Mouse (Mus musculus) limb, embryonic 15.5 days (tissue): Measurements from ENCODE around the gene Ak8. TPM values are rescaled to one million over a fixed set of nuclear protein-coding genes. Genes with fewer than 3 reads are reported as not detected.

Source experiments
- ATAC-seq: fragments of 200-750 bp; cut with Nextera tagmentation; 2 replicates; pipeline ENCODE4 v1.8.0; 2017; ENCODE audit warnings: low read depth, moderate TSS enrichment; ENCODE audit not compliant: insufficient number of reproducible peaks, low FRiP score, low TSS enrichment
- H3K27ac ChIP-seq: fragments of 300-500 bp; sonication (generic); 2 replicates; pipeline ENCODE4 v1.5.1; 2015; ENCODE audit warnings: moderate library complexity, mild to moderate bottlenecking, inconsistent platforms
- H3K27me3 ChIP-seq: fragments of 300-500 bp; sonication (generic); 2 replicates; pipeline ENCODE4 v1.6.1; 2015; ENCODE audit warnings: inconsistent platforms
- H3K36me3 ChIP-seq: fragments of 300-500 bp; sonication (generic); 2 replicates; pipeline ENCODE4 v1.6.1; 2015; ENCODE audit warnings: inconsistent platforms
- H3K4me1 ChIP-seq: fragments of 300-500 bp; sonication (generic); 2 replicates; pipeline ENCODE4 v1.6.1; 2015; ENCODE audit warnings: inconsistent platforms
- H3K4me2 ChIP-seq: fragments of 300-500 bp; sonication (generic); 2 replicates; pipeline ENCODE4 v1.6.1; 2015; ENCODE audit warnings: mild to moderate bottlenecking, inconsistent platforms
- H3K4me3 ChIP-seq: fragments of 300-500 bp; sonication (generic); 2 replicates; pipeline ENCODE4 v1.5.1; 2015; ENCODE audit warnings: mild to moderate bottlenecking, inconsistent platforms
- H3K9ac ChIP-seq: fragments of 300-500 bp; sonication (generic); 2 replicates; pipeline ENCODE4 v1.6.1; 2015; ENCODE audit warnings: inconsistent platforms
- H3K9me3 ChIP-seq: fragments of 300-500 bp; sonication (generic); 2 replicates; pipeline ENCODE4 v1.6.1; 2016; ENCODE audit warnings: inconsistent platforms
- WGBS: fragments of 180-500 bp; shearing (Covaris S2); methylation state at CpG from one replicate; pipeline ENCODE4 v1.1.7; 2015; 5-methylcytosine and 5-hydroxymethylcytosine counted together
- polyA plus RNA-seq: library from polyadenylated mRNA; unstranded; fragments of >200 nt; fragmentation: Nextera tagmentation; extraction: Ambion mirVana; gene quantifications from 2 replicates; pipeline ENCODE4 v1.2.1, GENCODE M21; 2015

Gene Ak8
- polyA plus RNA-seq, 1 experiment from 2014 or later: 0.58 TPM

DNA sequence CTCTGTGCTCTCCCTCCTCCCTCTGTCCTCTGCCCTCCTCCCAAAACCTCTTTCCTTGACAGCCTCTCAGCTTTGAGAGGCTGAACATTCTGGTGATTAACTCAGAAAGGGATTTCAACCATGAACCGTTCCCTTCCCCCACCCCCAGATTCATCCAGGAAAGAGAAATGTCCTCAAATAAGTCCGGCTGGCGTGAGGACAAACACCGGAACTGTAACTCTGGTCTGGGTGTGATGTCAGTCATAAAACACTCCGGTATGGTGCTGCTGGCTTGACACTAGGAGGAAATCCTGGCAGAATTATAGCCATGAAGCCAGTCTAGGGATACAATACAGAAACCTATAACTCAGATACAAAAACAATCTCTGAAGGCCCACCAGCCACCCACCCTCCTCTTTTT is 70.7 kb downstream of the Ak8 start:
- Histone ChIP-seq H3K9me3 (no peaks in the 10 kb centered on the region), H3K4me3 (no peak overlapping the region), H3K4me2 (no peak overlapping the region), H3K36me3 (no peaks in the 10 kb centered on the region), H3K27ac (no peak overlapping the region), H3K4me1 (0 out of 2 replicates have a peak, but pooled peaks cover 5% of the 10 kb centered on the region), H3K9ac (no peak overlapping the region), H3K27me3 (peaks cover 3% of the 10 kb centered on the region; the same call in 1 of the 2 replicates)
- ATAC-seq: no peak
- 20% methylated on average over 5 of the region's 5 CpGs for WGBS

DNA sequence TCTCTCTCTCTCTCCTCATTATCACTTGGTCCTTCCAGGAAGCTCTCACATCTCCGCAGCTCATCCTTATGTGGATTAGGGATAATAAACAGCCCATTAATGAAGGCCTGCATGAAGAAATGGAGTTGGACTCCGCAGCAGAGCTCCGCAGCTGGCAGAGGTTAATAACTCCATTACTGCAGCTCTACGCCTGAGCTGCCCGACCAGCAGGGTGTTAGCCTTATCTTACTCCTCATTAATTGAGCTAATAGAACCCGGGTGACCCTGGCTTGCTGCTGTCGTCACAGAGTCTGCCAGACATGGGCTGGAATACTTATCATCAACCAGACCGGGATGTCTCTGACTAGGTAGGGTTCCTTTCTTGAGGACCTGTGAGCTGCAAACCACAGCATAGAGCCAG is 74.1 kb downstream of the Ak8 start:
- Histone ChIP-seq H3K27me3 (peaks cover 3% of the 10 kb centered on the region; the same call in 1 of the 2 replicates), H3K4me3 (no peak overlapping the region), H3K4me2 (no peak overlapping the region), H3K9me3 (no peaks in the 10 kb centered on the region), H3K27ac (no peak overlapping the region), H3K9ac (no peak overlapping the region), H3K36me3 (no peaks in the 10 kb centered on the region), H3K4me1 (peaks cover 9% of the 10 kb centered on the region; the same call in 1 of the 2 replicates)
- WGBS: 36% methylated on average over 8 of the region's 8 CpGs
- ATAC-seq: no peak

DNA sequence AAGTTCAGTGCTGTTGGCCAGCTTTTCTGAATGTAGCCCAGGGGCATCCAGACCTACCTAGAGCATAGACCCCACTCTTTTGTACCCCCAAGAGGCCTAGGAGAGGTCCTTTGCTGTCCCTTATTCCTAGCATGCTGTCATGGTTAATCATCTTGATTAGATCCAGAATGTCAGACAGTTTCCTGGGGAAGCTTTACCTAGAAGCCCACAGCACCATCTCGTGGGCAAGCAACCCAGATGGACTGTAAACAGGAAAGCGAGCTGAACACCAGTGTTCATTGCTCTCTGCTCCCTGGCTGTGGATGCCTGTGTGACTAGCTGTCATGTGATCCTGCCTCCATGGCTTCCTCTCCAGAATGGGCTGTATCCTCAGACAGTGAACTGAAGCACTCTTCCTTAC is 76.8 kb downstream of the Ak8 start:
- 38% methylated on average over 2 of the region's 2 CpGs for WGBS
- ATAC-seq: no peak
- H3K27ac ChIP-seq: no peak overlapping the region
- H3K36me3 ChIP-seq: no peaks in the 10 kb centered on the region
- peaks cover 5% of the 10 kb centered on the region; the same call in 1 of the 2 replicates for H3K4me1 ChIP-seq
- H3K4me2 ChIP-seq: no peak overlapping the region
- H3K9me3 ChIP-seq: no peaks in the 10 kb centered on the region
- H3K9ac ChIP-seq: no peak overlapping the region
- H3K27me3 ChIP-seq: no peaks in the 10 kb centered on the region; the same call in 1 of the 2 replicates
- no peak overlapping the region for H3K4me3 ChIP-seq

DNA sequence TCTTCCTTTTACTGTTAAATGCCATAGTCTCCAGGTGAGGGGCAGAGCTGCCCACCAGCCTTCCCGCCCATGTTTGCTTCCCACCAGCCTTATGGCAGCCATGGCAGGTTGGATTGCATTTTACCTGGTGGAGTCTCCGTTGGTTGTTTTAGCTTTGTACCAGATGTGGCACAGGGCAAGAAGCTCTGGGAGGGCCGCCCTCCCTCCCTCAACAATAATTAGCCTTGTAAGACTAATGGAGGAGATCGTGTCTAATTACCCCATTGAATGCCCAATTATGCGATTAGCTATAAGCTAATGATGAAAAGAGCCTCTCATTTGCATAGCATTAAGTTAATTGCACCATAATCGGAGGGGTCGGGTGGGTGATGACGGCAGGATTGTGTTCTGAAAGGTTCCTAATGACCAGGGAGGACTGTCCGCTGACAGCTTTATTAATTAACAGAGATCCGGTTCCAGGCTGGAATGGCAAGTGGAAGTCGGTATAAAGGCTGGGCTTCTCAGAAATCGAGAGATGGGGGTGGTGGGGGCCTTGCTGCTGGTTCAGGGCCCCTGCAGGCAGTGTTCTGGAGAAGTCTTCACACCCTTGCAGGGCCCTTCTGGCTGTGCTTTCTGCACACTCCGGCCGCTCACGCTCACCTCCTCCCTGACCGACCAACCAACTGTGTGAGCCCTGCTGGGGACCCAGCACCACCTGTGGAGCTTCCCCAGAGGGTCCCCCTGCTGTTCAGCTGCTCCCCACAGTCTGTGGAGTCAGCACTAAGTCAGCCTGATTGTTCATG is 80.2 kb downstream of the Ak8 start:
- Histone ChIP-seq H3K4me1 (peaks cover 5% of the 10 kb centered on the region; the same call in 1 of the 2 replicates), H3K9me3 (no peaks in the 10 kb centered on the region), H3K27ac (no peak overlapping the region), H3K4me3 (no peak overlapping the region), H3K4me2 (no peak overlapping the region), H3K36me3 (no peaks in the 10 kb centered on the region), H3K27me3 (no peaks in the 10 kb centered on the region; the same call in 1 of the 2 replicates), H3K9ac (no peak overlapping the region)
- WGBS: 48% methylated on average over 16 of the region's 16 CpGs
- ATAC-seq: no peak

DNA sequence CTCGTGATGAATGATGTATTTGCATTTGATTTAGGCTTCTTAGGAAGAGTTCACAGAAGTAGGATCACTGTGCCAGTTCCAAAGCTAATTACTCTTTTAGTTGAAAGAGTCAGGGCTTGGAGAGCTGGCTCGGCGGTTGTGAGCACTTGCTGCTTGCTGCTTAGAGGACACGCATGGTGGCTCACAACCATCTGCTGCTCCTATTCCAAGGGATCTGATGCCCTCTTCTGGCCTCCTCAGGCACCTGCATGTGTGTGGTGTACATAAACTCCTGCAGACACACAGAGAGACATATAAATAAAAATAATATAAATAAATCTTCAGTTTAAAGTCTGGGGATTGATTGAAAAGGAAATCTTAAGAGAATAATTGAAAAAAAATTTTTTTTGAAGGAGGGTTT is 81.3 kb downstream of the Ak8 start:
- H3K9me3 ChIP-seq: no peaks in the 10 kb centered on the region
- no peak overlapping the region for H3K4me3 ChIP-seq
- H3K9ac ChIP-seq: no peak overlapping the region
- no peaks in the 10 kb centered on the region; the same call in 1 of the 2 replicates for H3K27me3 ChIP-seq
- 91% methylated on average over 4 of the region's 4 CpGs for WGBS
- no peak for ATAC-seq
- no peaks in the 10 kb centered on the region for H3K36me3 ChIP-seq
- H3K4me1 ChIP-seq: peaks cover 5% of the 10 kb centered on the region; the same call in 1 of the 2 replicates
- H3K4me2 ChIP-seq: no peak overlapping the region
- H3K27ac ChIP-seq: no peak overlapping the region

DNA sequence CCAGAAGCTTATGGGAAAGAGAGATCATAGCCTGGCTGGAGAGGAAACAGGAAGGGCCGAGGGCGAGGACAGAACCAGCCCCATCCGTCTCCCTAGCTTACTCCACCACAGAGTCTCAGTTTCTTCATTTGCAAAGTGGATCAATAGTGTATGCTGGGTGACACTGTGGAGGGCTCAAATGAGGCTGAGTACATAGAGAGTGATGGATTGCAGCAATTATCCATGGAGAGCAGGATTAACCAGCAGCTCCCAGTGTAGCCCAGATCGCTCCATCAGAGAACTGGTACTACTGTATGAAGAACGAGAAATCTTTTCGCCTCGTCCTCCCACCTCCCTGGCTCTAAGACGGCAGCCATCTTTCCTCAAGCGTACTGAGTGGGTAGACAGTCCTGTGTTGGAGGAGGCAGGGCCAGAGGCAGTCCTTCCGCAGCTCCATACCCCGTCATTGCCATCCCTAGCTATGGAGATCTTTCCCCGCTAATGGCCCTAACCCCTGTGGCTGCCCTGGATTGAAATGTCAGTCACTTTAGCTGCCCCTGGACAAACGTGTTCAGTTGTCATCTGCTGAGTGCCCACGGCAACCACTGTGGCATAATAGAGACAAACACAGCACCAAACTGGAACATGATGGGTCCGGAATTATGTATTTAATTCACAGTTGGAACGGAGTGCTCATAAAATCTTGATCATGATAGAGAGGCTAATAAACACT is 86.5 kb downstream of the Ak8 start:
- H3K27ac ChIP-seq: no peak overlapping the region
- no peaks in the 10 kb centered on the region for H3K4me1 ChIP-seq
- no peak overlapping the region for H3K4me2 ChIP-seq
- no peak overlapping the region for H3K4me3 ChIP-seq
- no peak overlapping the region for H3K9ac ChIP-seq
- H3K9me3 ChIP-seq: no peaks in the 10 kb centered on the region
- no peak for ATAC-seq
- H3K36me3 ChIP-seq: no peaks in the 10 kb centered on the region
- WGBS: 67% methylated on average over 16 of the region's 16 CpGs
- H3K27me3 ChIP-seq: no peaks in the 10 kb centered on the region

DNA sequence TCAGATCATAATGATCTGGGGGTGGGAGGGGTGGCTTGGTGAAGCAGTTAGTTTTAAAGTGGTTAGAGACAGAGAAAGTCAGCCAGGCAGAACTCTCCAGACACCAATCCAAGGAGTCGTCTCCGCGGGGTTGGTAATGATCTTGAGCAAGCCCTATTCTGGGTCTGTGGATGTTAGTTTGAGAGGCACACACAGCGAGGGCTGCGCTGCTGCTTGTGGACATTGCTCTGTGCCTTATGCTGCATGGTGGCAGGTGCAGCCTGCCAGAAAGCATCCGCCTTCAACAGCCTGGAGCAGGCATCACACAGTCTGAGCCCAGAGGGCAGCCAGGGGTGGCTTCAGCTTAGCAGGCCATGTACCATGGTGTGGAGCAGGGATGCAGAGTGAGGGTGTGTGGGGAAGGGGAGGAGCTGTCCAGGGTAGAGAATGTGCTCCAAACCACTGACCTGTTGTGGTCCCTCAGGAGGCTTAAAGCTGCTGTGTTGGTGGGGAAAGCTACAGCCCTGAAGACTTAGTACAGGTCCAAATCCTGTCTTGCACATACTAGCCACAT is 87.2 kb downstream of the Ak8 start:
- H3K9ac ChIP-seq: no peak overlapping the region
- no peaks in the 10 kb centered on the region for H3K27me3 ChIP-seq
- no peak overlapping the region for H3K4me2 ChIP-seq
- no peak for ATAC-seq
- H3K4me1 ChIP-seq: no peaks in the 10 kb centered on the region
- H3K9me3 ChIP-seq: no peaks in the 10 kb centered on the region
- H3K27ac ChIP-seq: no peak overlapping the region
- 63% methylated on average over 6 of the region's 6 CpGs for WGBS
- no peak overlapping the region for H3K4me3 ChIP-seq
- no peaks in the 10 kb centered on the region for H3K36me3 ChIP-seq

DNA sequence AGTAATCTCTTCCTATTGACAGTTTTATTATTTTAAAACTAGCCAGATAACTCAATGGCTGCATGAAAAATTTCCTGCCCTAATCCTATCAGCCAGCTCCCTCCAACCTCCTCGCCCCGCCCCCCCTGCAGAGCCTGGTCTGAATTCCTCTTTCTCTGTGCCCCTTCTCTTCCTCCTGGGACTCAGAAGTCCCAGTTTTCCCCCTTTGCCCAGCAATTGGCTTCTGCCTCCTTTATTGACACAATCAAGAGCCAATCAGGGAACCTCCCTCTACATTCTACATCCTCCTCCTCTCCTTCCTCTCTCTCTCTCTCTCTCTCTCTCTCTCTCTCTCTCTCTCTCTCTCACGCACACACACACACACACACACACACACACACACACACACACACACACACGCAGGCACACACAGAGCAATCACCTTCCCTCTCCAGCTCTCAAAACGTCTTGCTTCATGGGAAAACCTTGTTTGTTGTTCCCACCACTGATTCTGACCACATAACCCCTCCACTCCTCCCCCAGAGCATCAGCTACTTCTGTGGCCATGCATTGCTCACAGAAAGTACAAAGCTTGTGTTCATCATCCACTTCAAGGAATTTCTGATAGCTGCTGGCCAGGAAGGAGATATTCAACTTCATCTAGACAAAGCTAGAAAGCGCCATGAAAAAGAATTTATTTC is 93.1 kb downstream of the Ak8 start:
- Histone ChIP-seq H3K4me1 (0 out of 2 replicates have a peak, but pooled peaks cover 5% of the 10 kb centered on the region), H3K4me3 (no peak overlapping the region), H3K36me3 (no peaks in the 10 kb centered on the region), H3K27me3 (peaks cover 15% of the 10 kb centered on the region), H3K9ac (no peak overlapping the region), H3K4me2 (peak overlapping the region; percentile 25; the same call in 1 of the 2 replicates), H3K27ac (no peak overlapping the region), H3K9me3 (no peaks in the 10 kb centered on the region)
- no peak for ATAC-seq
- 23% methylated on average over 5 of the region's 6 CpGs for WGBS

DNA sequence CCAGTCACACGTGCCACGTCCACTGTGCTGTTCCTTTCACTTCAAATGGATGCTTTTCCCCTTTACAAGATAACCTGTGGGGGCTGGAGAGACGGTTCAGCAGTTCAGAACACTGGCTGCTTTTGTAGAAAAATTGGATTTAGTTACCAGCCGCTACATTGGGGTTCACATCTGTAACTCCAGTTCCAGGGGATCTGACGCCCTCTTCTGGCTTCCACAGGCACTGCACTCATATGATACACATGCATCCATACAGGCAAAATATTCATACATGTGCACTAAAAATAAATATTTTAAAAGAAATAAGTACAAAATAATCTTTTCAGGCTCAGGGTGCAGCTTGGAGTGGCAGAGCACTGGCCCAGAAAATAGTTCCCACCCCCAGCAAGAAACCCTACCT is 94.7 kb downstream of the Ak8 start:
- ATAC-seq: no peak
- WGBS: 70% methylated on average over 5 of the region's 5 CpGs

DNA sequence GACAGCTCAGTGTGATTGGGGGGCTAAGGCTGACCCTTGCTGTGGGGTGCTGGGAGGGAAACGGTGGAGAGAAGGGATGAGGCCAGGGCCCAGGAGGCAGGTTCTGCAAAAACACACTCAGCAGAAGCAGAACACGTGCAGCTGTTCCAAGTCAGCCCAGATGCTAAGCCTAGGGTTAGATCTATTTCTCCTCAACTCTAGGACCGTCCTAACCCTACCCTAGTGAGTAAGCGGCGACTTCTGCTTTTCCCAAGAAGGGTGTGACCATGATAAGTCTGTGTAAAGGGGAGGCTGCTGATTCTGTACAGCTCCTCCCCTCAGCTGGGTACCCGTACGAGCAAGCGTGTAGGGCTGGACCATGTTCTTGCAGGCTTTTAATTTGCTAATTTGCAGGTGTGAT is 96.3 kb downstream of the Ak8 start:
- 52% methylated on average over 8 of the region's 8 CpGs for WGBS
- no peak for ATAC-seq

More for the DNA sequence above, 94.7 kb downstream of the Ak8 start:
- no peaks in the 10 kb centered on the region for H3K36me3 ChIP-seq
- 0 out of 2 replicates have a peak, but pooled peaks cover 5% of the 10 kb centered on the region for H3K4me1 ChIP-seq
- H3K4me3 ChIP-seq: no peak overlapping the region
- H3K27me3 ChIP-seq: peaks cover 15% of the 10 kb centered on the region
- H3K9ac ChIP-seq: no peak overlapping the region
- no peak overlapping the region for H3K27ac ChIP-seq
- H3K4me2 ChIP-seq: no peak overlapping the region
- no peaks in the 10 kb centered on the region for H3K9me3 ChIP-seq

DNA sequence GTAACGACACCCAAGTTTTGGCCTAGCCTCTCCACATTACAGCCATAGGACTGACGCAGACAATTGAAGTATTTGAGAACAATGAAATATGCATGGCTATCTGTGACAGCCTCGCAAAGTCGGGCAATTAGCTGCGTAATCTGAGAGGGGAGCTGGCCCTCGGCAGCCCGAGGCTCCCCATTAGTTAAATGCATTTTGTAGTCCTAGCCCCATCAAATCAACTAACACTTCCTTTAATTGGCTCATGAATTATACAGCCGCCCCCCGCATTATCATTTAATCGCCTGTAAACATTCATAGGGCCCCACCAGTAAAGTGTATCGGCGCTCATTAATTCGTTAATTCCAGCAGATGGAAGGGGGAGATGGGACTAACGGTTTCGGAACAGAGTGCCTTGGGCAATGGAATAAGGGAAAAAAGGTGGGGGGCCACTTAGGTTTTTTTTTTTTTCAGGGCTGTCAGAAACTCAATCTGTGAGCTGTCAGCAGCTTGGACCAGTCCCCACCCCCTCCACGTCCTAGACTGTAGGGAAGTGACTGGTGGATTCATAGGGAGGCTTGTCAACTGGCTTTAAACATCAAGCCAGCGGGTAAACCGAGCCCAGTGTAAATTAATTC is 97.6 kb downstream of the Ak8 start:
- no peak overlapping the region for H3K9ac ChIP-seq
- no peak for ATAC-seq
- no peaks in the 10 kb centered on the region for H3K36me3 ChIP-seq
- H3K4me2 ChIP-seq: no peak overlapping the region
- peaks cover 23% of the 10 kb centered on the region for H3K27me3 ChIP-seq
- H3K9me3 ChIP-seq: no peaks in the 10 kb centered on the region
- 19% methylated on average over 18 of the region's 18 CpGs for WGBS
- peaks cover 13% of the 10 kb centered on the region; the same call in 1 of the 2 replicates for H3K4me1 ChIP-seq
- no peak overlapping the region for H3K4me3 ChIP-seq
- H3K27ac ChIP-seq: no peak overlapping the region

More for the DNA sequence above, 96.3 kb downstream of the Ak8 start:
- Histone ChIP-seq H3K27me3 (peaks cover 15% of the 10 kb centered on the region), H3K4me3 (no peak overlapping the region), H3K9ac (no peak overlapping the region), H3K9me3 (no peaks in the 10 kb centered on the region), H3K4me1 (0 out of 2 replicates have a peak, but pooled peaks cover 5% of the 10 kb centered on the region), H3K36me3 (no peaks in the 10 kb centered on the region), H3K27ac (no peak overlapping the region), H3K4me2 (no peak overlapping the region)
